Mouse (Mus musculus) bone marrow macrophage, adult 2 months (primary cell): Measurements from ENCODE around the gene Stk38.
A peak's percentile ranks its signal among the peaks of the same experiment; 100 is the strongest.

Experiments
- CTCF ChIP-seq: IDR thresholded peaks from 2 replicates; pipeline ENCODE4 v1.5.1; 2012; ENCODE audit warnings: low read depth, mild to moderate bottlenecking, low read length, moderate library complexity
- POLR2A ChIP-seq: IDR thresholded peaks from 2 replicates; pipeline ENCODE4 v1.6.1; 2012; ENCODE audit warnings: mild to moderate bottlenecking, low read depth, low read length, borderline replicate concordance

DNA sequence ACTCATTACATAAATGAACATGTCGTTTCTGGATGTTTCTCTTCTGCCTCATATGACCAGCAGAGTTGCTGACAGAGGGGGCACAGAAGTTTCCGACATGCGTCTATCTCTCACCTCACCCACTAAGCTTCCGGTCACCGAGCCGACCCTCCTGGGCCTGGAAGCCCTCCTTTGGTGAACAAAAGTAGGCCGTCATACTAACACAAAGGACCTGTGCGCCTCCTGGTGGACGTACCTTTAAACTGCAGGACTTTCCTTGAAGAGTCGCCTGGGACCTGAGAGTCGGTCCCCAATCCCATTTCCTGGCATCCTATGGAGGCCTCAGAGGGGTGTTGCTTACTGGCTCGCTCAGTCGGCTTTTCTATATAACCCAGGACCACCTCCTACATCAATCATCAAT is 81.4 kb downstream of the Stk38 start:
- TF ChIP-seq CTCF (peak; percentile 96), POLR2A (no peak)
